17 mouse cellular contexts compared by ENCODE assay signal in genomic region chr2:135641636-135642035, GRCm38 (mm10). TPM values are rescaled to one million over a fixed set of nuclear protein-coding genes. Genes with fewer than 3 reads are reported as not detected.
DNase-seq lines count a peak whose midpoint lies in the region; ATAC-seq and TF ChIP-seq lines count a peak whose summit lies in the region.
"Had no signal": no experiment of that assay in that cellular context is flagged by ENCODE, and none has a peak within 500 bp of the region (broad histone marks: within the 10 kb centered on the region; RNA-seq: fewer than 3 reads in every experiment).

No protein-coding gene starts in this region.

- no peak overlapping the region for H3K9ac ChIP-seq in stomach, embryonic 15.5 days
- H3K9ac ChIP-seq in stomach, postnatal 0 days (ENCODE audit: low read length): no peak overlapping the region
- H3K9ac ChIP-seq: embryonic facial prominence, embryonic 15.5 days; forebrain, embryonic 15.5 days; hindbrain, embryonic 14.5 days had no signal

- no peak overlapping the region for H3K4me2 ChIP-seq in stomach, embryonic 15.5 days
- H3K4me2 ChIP-seq in stomach, postnatal 0 days (replicated peaks; ENCODE audit: low read depth): no peak overlapping the region
- H3K4me2 ChIP-seq: embryonic facial prominence, embryonic 15.5 days; forebrain, embryonic 15.5 days; hindbrain, embryonic 14.5 days had no signal

- no peak for TF ChIP-seq CTCF in stomach, postnatal 0 days (IDR thresholded peaks at IDR 0.05; ENCODE audit: low read depth)

- no peaks in the 10 kb centered on the region for H3K9me3 ChIP-seq in stomach, embryonic 15.5 days
- H3K9me3 ChIP-seq in stomach, postnatal 0 days (ENCODE audit: control insufficient read depth, low read length): no peaks in the 10 kb centered on the region
- H3K9me3 ChIP-seq: embryonic facial prominence, embryonic 15.5 days; forebrain, embryonic 15.5 days had no signal

- no peaks in the 10 kb centered on the region for H3K4me1 ChIP-seq in stomach, embryonic 15.5 days
- no peaks in the 10 kb centered on the region for H3K4me1 ChIP-seq in stomach, postnatal 0 days (replicated peaks; ENCODE audit: control insufficient read depth, insufficient read depth)
- H3K4me1 ChIP-seq: embryonic facial prominence, embryonic 15.5 days; forebrain, embryonic 15.5 days; megakaryocyte, embryonic 14.5 days had no signal

- TF ChIP-seq EP300 in stomach, postnatal 0 days (optimal IDR thresholded peaks at IDR 0.05): no peak

- no peaks in the 10 kb centered on the region for H3K36me3 ChIP-seq in stomach, embryonic 15.5 days
- H3K36me3 ChIP-seq in stomach, postnatal 0 days (ENCODE audit: control insufficient read depth, insufficient read depth, low read length): no peaks in the 10 kb centered on the region
- H3K36me3 ChIP-seq: embryonic facial prominence, embryonic 15.5 days; forebrain, embryonic 15.5 days had no signal

- intact Hi-C loops in gastrocnemius, postnatal 36 days (cut with DNase I): no loop called here

- no peak overlapping the region for H3K27ac ChIP-seq in stomach, embryonic 15.5 days
- H3K27ac ChIP-seq in stomach, postnatal 0 days (replicated peaks): no peak overlapping the region
- H3K27ac ChIP-seq: embryonic facial prominence, embryonic 15.5 days; forebrain, embryonic 15.5 days; hindbrain, embryonic 14.5 days; kidney, postnatal 0 days had no signal

- no peaks in the 10 kb centered on the region for H3K27me3 ChIP-seq in stomach, embryonic 15.5 days (replicated peaks)
- no peaks in the 10 kb centered on the region for H3K27me3 ChIP-seq in stomach, postnatal 0 days (ENCODE audit: control insufficient read depth, insufficient read depth, low read length)
- H3K27me3 ChIP-seq: embryonic facial prominence, embryonic 15.5 days; forebrain, embryonic 15.5 days; megakaryocyte, embryonic 14.5 days had no signal

- WGBS in stomach, embryonic 15.5 days: 53% methylated on average over 2 of the region's 2 CpGs
- 46% methylated on average over 2 of the region's 2 CpGs for WGBS in stomach, postnatal 0 days

- peak; percentile 65 for DNase-seq in gastrocnemius, adult 18-20 months (ENCODE audit: low spot score)
- no peak for DNase-seq in gastrocnemius, postnatal 36 days
- DNase-seq in stomach, postnatal 0 days (ENCODE audit: low spot score): no peak
- DNase-seq in cerebellum, postnatal 25 days: peak; percentile 50 to 76
- DNase-seq in right cerebral cortex, adult 2 months (ENCODE audit: low spot score in 2 of 2): no peak
- no peak for DNase-seq in adrenal gland, postnatal 25 days
- DNase-seq: adrenal gland, adult 2 months; B cell, adult 2 months; right cerebral cortex, postnatal 4 days had no signal

- peak; percentile 53; the same call in 1 of the 2 replicates for ATAC-seq in stomach, embryonic 15.5 days (ENCODE audit: insufficient read depth, low FRiP score, low read depth)
- ATAC-seq in stomach, postnatal 0 days (ENCODE audit: low FRiP score, low TSS enrichment): no peak
- ATAC-seq in monocyte, adult 5-6 weeks (replicated peaks; ENCODE audit: insufficient number of reproducible peaks, low FRiP score, low TSS enrichment, poor library complexity, severe bottlenecking): no peak
- ATAC-seq: forebrain, embryonic 15.5 days had no signal

- H3K4me3 ChIP-seq in stomach, embryonic 15.5 days (replicated peaks): no peak overlapping the region
- H3K4me3 ChIP-seq in stomach, postnatal 0 days (ENCODE audit: low read depth, low read length): no peak overlapping the region
- H3K4me3 ChIP-seq: embryonic facial prominence, embryonic 15.5 days; forebrain, embryonic 15.5 days; megakaryocyte, embryonic 14.5 days had no signal

RNA-seq across cellular contexts. Expression of gene Plcb4, which starts 17.2 kb away (rescaled TPM):
- 10 to 100 TPM; 14.2 to 18.7 TPM for total RNA-seq in gastrocnemius, adult 18-20 months (2021)
- 10 to 100 TPM; 19.5 to 27.3 TPM for total RNA-seq in gastrocnemius, postnatal 36 days (2021)
- 24.7 and 29.3 TPM in 2 replicates for polyA plus RNA-seq in stomach, embryonic 15.5 days (2015; fragmentation: Nextera tagmentation; extraction: Ambion mirVana)
- 12.9 and 14.4 TPM in 2 replicates for polyA plus RNA-seq in stomach, postnatal 0 days (2015; fragmentation: Nextera tagmentation; extraction: Ambion mirVana)
- 8.3 to 25.7 TPM (median 22.9 TPM) in 3 replicates for total RNA-seq in monocyte, adult 5-6 weeks (2017)
- 44.4 and 58.5 TPM in 2 replicates for total RNA-seq in adrenal gland, postnatal 25 days (2021)
- total RNA-seq: MEL had no signal

Comparison
In these comparisons a context has a peak if more than half of its experiments do, and no peak if none do; other contexts are left out.
1. DNase-seq: peak in gastrocnemius, adult 18-20 months (single experiment) and cerebellum, postnatal 25 days (2 of 2); none in gastrocnemius, postnatal 36 days (0 of 2), stomach, postnatal 0 days (single experiment), right cerebral cortex, adult 2 months (0 of 2) and adrenal gland, postnatal 25 days (single experiment).